17 mouse cellular contexts compared by ENCODE assay signal in the genomic region with DNA sequence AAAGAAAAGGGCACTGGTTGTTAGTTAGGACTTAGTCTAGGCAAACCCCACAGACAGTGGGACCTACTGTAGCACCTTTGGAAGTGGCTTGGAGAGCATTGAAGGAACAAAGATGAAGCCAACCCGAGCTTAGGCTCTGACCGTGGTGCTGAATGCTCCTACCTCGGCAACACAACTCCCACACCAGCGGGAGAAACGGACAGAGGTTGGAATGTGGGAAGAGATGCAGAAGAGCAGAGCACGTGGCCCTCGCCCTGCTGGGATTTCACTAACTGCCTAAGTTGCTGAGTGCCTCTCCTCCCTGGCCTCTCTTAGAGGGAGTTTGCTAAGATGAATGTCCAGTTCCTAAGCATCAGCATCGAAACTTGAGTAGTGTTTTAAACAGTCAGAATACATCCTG.
DNase-seq lines count a peak whose midpoint lies in the region; ATAC-seq and TF ChIP-seq lines count a peak whose summit lies in the region.
"Had no signal": no experiment of that assay in that cellular context is flagged by ENCODE, and none has a peak within 500 bp of the region (broad histone marks: within the 10 kb centered on the region; RNA-seq: fewer than 3 reads in every experiment).

No protein-coding gene starts in this region.

- H3K4me2 ChIP-seq in lung, postnatal 0 days (replicated peaks; ENCODE audit: low read depth, low read length), result no peak overlapping the region
- H3K4me2 ChIP-seq: forebrain, embryonic 15.5 days; hindbrain, embryonic 14.5 days; liver, embryonic 13.5 days had no signal

- TF ChIP-seq EP300 in lung, postnatal 0 days (IDR thresholded peaks at IDR 0.05), result no peak

- H3K27ac ChIP-seq in heart, embryonic 10.5 days, result no peak overlapping the region
- no peak overlapping the region for H3K27ac ChIP-seq in lung, postnatal 0 days (ENCODE audit: low read length)
- H3K27ac ChIP-seq: forebrain, embryonic 15.5 days; hindbrain, embryonic 14.5 days; left cerebral cortex, adult 2 months; liver, embryonic 13.5 days had no signal

- no peak for TF ChIP-seq CTCF in lung, postnatal 0 days (IDR thresholded peaks at IDR 0.05)

- H3K4me1 ChIP-seq in heart, embryonic 10.5 days, result 0 out of 2 replicates have a peak, but pooled peaks cover 3% of the 10 kb centered on the region
- H3K4me1 ChIP-seq in lung, postnatal 0 days (ENCODE audit: insufficient read depth, low read depth, low read length), result no peaks in the 10 kb centered on the region
- H3K4me1 ChIP-seq: liver, embryonic 13.5 days had no signal

- no peak overlapping the region for H3K9ac ChIP-seq in lung, postnatal 0 days (replicated peaks; ENCODE audit: low read depth)
- H3K9ac ChIP-seq: forebrain, embryonic 15.5 days; hindbrain, embryonic 14.5 days; liver, embryonic 13.5 days had no signal

- H3K4me3 ChIP-seq in heart, embryonic 10.5 days, result no peak overlapping the region
- no peak overlapping the region for H3K4me3 ChIP-seq in lung, postnatal 0 days (ENCODE audit: low read depth, low read length)
- H3K4me3 ChIP-seq: forebrain, embryonic 15.5 days; left cerebral cortex, adult 2 months; liver, embryonic 13.5 days; megakaryocyte, embryonic 14.5 days had no signal

- peak; percentile 28; the same call in 1 of the 2 replicates for ATAC-seq in lung, postnatal 0 days
- ATAC-seq: forebrain, embryonic 15.5 days; Patski had no signal

- no peaks in the 10 kb centered on the region for H3K9me3 ChIP-seq in heart, embryonic 10.5 days
- H3K9me3 ChIP-seq in lung, postnatal 0 days (ENCODE audit: low read length), result no peaks in the 10 kb centered on the region
- H3K9me3 ChIP-seq: forebrain, embryonic 15.5 days; liver, embryonic 13.5 days; megakaryocyte, embryonic 14.5 days had no signal

- H3K27me3 ChIP-seq in heart, embryonic 10.5 days (ENCODE audit: insufficient read depth, poor library complexity, severe bottlenecking), result no peaks in the 10 kb centered on the region
- no peaks in the 10 kb centered on the region for H3K27me3 ChIP-seq in lung, postnatal 0 days (replicated peaks; ENCODE audit: insufficient read depth, low read length)
- H3K27me3 ChIP-seq: forebrain, embryonic 15.5 days; liver, embryonic 13.5 days; Patski had no signal

- peak; percentile 86 for DNase-seq in heart, embryonic 10.5 days (ENCODE audit: low spot score)
- DNase-seq in heart, adult 11 months, result no peak
- DNase-seq in lung, postnatal 0 days (ENCODE audit: low spot score), result peak; percentile 10
- no peak for DNase-seq in lung, postnatal 25 days (ENCODE audit: low spot score)
- DNase-seq in embryo, embryonic 10.5 days (ENCODE audit: low spot score), result peak; percentile 72
- DNase-seq in mesoderm, embryonic 11.5 days (ENCODE audit: low read depth, low spot score), result peak; percentile 74
- no peak for DNase-seq in c-Kit-positive CD71-positive TER-119-positive erythroid progenitor cells, embryonic 14.5 days (ENCODE audit: low spot score)
- no peak for DNase-seq in right cerebral cortex, adult 18-20 months
- DNase-seq: B cell, adult 2 months; cerebellum, adult 18-20 months; liver, embryonic 13.5 days; right cerebral cortex, postnatal 4 days had no signal

- 16% methylated on average over 8 of the region's 8 CpGs for WGBS in heart, embryonic 10.5 days
- WGBS in lung, postnatal 0 days, result 7% methylated on average over 8 of the region's 8 CpGs

- no peaks in the 10 kb centered on the region; the same call in 1 of the 2 replicates for H3K36me3 ChIP-seq in heart, embryonic 10.5 days
- H3K36me3 ChIP-seq in lung, postnatal 0 days (ENCODE audit: insufficient read depth, low read length), result no peaks in the 10 kb centered on the region
- H3K36me3 ChIP-seq: forebrain, embryonic 15.5 days; liver, embryonic 13.5 days had no signal

Comparison
In these comparisons a context has a peak if more than half of its experiments do, and no peak if none do; other contexts are left out.
1. DNase-seq: peak in heart, embryonic 10.5 days (single experiment), lung, postnatal 0 days (single experiment), embryo, embryonic 10.5 days (single experiment) and mesoderm, embryonic 11.5 days (single experiment); none in heart, adult 11 months (single experiment), lung, postnatal 25 days (single experiment), c-Kit-positive CD71-positive TER-119-positive erythroid progenitor cells, embryonic 14.5 days (single experiment) and right cerebral cortex, adult 18-20 months (single experiment).